Mouse (Mus musculus) heart, adult 2 months (tissue): Measurements from ENCODE around the gene Arhgef28. TPM values are rescaled to one million over a fixed set of nuclear protein-coding genes. Genes with fewer than 3 reads are reported as not detected.

Experiments used
- DNase-seq, 2 experiments: peaks; one replicate each; pipeline ENCODE4 v3.0.0; 2021
- H3K27ac ChIP-seq: fragments of 200-600 bp; 2 replicates; pipeline ENCODE4 v1.8.1; 2022
- H3K27me3 ChIP-seq: fragments of 200-500 bp; 2 replicates; pipeline ENCODE4 v1.6.1; 2012; ENCODE audit warnings: mild to moderate bottlenecking, low read length, inconsistent platforms, mixed read lengths; ENCODE audit not compliant: control insufficient read depth, insufficient read depth
- H3K36me3 ChIP-seq: fragments of 200-500 bp; 2 replicates; pipeline ENCODE4 v1.6.1; 2012; ENCODE audit warnings: low read length, inconsistent platforms; ENCODE audit not compliant: control insufficient read depth, insufficient read depth
- H3K4me1 ChIP-seq: fragments of 200-500 bp; 2 replicates; pipeline ENCODE4 v1.6.1; 2011; ENCODE audit warnings: low read length; ENCODE audit not compliant: control insufficient read depth, insufficient read depth
- H3K4me3 ChIP-seq: fragments of 200-600 bp; 2 replicates; pipeline ENCODE4 v1.8.1; 2022
- H3K79me2 ChIP-seq: fragments of 200-500 bp; replicated peaks from 2 replicates; pipeline ENCODE4 v1.6.1; 2012; ENCODE audit warnings: mild to moderate bottlenecking, inconsistent platforms, low read length, moderate library complexity, mixed read lengths; ENCODE audit not compliant: control insufficient read depth, insufficient read depth
- H3K9ac ChIP-seq: fragments of 200-500 bp; 2 replicates; pipeline ENCODE4 v1.6.1; 2012; ENCODE audit warnings: low read depth, mild to moderate bottlenecking, control low read depth, inconsistent platforms, low read length, mixed read lengths
- CTCF ChIP-seq: fragments of 200-600 bp; IDR thresholded peaks from 2 replicates; pipeline ENCODE4 v1.8.1; 2022; ENCODE audit warnings: antibody characterized with exemption, mild to moderate bottlenecking, moderate library complexity
- EP300 ChIP-seq: fragments of 200-500 bp; IDR thresholded peaks from 2 replicates; pipeline ENCODE4 v1.6.1; 2011; ENCODE audit warnings: low read depth, low read length, control low read depth; ENCODE audit not compliant: insufficient read depth
- POLR2A ChIP-seq: fragments of 200-500 bp; IDR thresholded peaks from 2 replicates; pipeline ENCODE4 v1.6.1; 2011; ENCODE audit warnings: mild to moderate bottlenecking, low read depth, low read length, control low read depth; ENCODE audit not compliant: insufficient read depth
- WGBS: fragments of 180-500 bp; shearing (Covaris S2); methylation state at CpG from one replicate; pipeline ENCODE4 v1.1.7; 2018; 5-methylcytosine and 5-hydroxymethylcytosine counted together
- intact Hi-C: fragments of 180-260 bp; cut with DNase I; formaldehyde crosslinking; loops from one replicate; pipeline ENCODE4 v1.15.1; 2025
- polyA plus RNA-seq: library from polyadenylated mRNA; depleted of rRNA; stranded (reverse); fragments of >200 nt; gene quantifications from 2 replicates; pipeline ENCODE4 v1.2.3, GENCODE M21; 2012
- total RNA-seq, 2 experiments: library from RNA; stranded (reverse); gene quantifications; 2 replicates each; pipeline ENCODE4 v1.2.3; 2021

Arhgef28 gene
- total and polyA plus RNA-seq, 3 experiments: 2.4 to 5.2 (median 4.6) TPM

DNA sequence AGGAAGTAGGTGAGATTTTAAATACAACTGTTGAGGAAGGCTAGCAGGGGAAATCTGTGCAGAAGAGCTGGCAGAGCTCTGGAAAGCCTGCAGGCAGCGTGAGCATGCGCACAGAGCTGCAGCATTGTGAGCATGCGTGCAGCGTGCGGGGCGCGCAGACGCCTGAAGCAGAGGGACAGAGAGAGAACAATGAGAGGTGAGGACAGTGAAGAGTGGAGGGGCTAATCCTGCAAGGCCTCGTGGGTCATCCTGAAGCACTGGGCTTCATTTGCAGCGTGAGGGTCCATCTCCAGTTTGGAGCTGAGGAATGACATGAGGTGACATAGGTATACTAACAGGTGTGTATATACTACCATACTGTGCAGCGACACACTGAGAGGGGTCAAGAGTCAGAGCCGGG, 35.0 kb downstream of the Arhgef28 start:
- DNase-seq: no peak
- no peaks in the 10 kb centered on the region for H3K79me2 ChIP-seq
- WGBS: 94% methylated on average over 12 of the region's 12 CpGs
- H3K4me1 ChIP-seq: peaks cover 1% of the 10 kb centered on the region; the same call in 1 of the 2 replicates
- intact Hi-C loops: no loop called here
- no peak overlapping the region for H3K27ac ChIP-seq
- no peaks in the 10 kb centered on the region for H3K36me3 ChIP-seq
- H3K9ac ChIP-seq: no peak overlapping the region
- H3K27me3 ChIP-seq: no peaks in the 10 kb centered on the region
- no peak overlapping the region for H3K4me3 ChIP-seq
- TF ChIP-seq POLR2A (no peak), CTCF (no peak)

DNA sequence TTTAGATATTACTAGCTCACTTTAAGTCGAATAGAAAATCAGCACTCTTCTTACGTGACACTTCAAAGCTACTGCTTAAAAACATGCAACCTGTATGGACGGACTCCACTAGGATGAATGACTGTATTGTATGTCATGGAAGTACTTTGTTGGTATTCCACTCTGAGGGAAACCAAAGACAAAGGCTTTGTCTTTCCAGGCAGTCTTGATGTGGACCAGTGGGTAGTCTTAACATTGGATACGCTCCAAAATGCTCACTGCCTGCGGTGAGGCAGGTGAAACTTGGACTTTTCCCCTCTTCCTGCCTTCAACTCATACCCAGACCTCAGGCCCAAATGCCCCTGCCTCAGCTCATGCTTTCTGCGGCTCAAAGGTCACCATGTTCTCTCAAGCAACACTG, 41.4 kb downstream of the Arhgef28 start:
- Histone ChIP-seq H3K9ac (no peak overlapping the region), H3K79me2 (no peaks in the 10 kb centered on the region), H3K4me1 (peaks cover 2% of the 10 kb centered on the region; the same call in 1 of the 2 replicates), H3K36me3 (no peaks in the 10 kb centered on the region), H3K4me3 (no peak overlapping the region), H3K27me3 (no peaks in the 10 kb centered on the region), H3K27ac (no peak overlapping the region)
- TF ChIP-seq EP300 (no peak), CTCF (no peak), POLR2A (no peak)
- DNase-seq: no peak
- 70% methylated on average over 6 of the region's 6 CpGs for WGBS
- intact Hi-C loops: no loop called here

DNA sequence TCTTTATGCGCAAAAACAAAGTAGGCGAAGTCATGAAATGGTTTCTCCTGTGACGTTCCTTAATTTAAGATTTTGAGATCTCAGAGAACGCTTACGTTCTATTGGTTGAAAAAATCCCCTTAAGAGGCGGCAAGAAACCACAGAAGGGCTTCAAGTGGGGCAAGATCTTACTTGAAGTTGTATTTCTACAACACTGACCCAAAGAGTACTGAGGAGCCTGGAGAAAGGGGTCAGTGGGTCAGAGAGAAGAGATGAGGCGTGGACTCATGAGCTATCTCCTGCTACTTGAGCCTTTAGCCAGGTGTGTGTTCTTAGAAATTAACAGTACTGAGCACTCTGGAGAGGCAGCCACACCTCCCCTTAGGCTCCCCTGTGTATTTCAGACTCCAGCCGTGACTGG, 44.7 kb downstream of the Arhgef28 start:
- Histone ChIP-seq H3K4me1 (peaks cover 4% of the 10 kb centered on the region), H3K79me2 (no peaks in the 10 kb centered on the region), H3K27ac (no peak overlapping the region), H3K4me3 (no peak overlapping the region), H3K27me3 (no peaks in the 10 kb centered on the region), H3K9ac (no peak overlapping the region), H3K36me3 (no peaks in the 10 kb centered on the region)
- 93% methylated on average over 8 of the region's 8 CpGs for WGBS
- intact Hi-C loops: no loop called here
- TF ChIP-seq POLR2A (no peak), EP300 (no peak), CTCF (no peak)
- no peak for DNase-seq

DNA sequence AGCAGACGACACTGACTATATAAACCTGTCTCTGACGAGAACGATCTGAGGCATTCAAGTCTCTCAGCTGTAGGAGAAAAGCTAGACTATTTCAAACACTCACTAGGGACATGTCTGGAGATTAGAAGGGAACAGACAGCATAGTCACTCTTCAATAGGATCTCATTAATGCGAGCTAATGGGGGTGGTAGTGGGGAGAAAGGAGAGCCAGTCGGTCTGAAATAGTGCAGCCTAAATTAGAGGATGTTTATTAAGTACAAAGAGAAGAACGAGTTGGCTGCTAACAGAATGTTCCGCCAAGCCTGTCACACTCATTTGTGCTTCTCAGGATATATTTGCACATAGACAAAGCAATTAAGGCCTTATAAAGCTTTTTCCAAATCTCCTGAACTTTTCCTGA, 49.6 kb downstream of the Arhgef28 start:
- TF ChIP-seq CTCF (no peak), POLR2A (no peak), EP300 (no peak)
- intact Hi-C loops: no loop called here
- no peak overlapping the region for H3K9ac ChIP-seq
- H3K36me3 ChIP-seq: no peaks in the 10 kb centered on the region
- no peaks in the 10 kb centered on the region for H3K27me3 ChIP-seq
- no peak for DNase-seq
- no peak overlapping the region for H3K27ac ChIP-seq
- no peaks in the 10 kb centered on the region for H3K79me2 ChIP-seq
- peaks cover 5% of the 10 kb centered on the region; the same call in 1 of the 2 replicates for H3K4me1 ChIP-seq
- 73% methylated on average over 7 of the region's 7 CpGs for WGBS
- no peak overlapping the region for H3K4me3 ChIP-seq

DNA sequence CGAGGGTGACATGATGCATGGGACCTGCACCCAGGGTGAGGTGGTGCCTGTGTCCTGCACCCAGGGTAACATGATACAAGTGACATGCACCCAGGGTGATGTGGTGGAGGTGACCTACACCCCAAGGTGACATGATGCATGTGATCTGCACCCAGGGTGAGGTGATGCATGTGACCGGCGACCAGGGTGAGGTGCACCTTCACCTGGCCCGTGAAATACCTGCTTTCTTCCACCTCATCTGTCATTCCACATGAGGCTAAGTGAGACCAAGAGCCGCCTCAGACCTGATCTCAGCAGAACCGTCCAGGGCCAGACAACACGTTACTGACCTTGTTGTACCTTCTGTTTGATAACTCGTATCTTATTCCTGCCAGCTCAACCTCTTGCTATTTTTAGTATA, 53.5 kb downstream of the Arhgef28 start:
- TF ChIP-seq CTCF (no peak), POLR2A (no peak), EP300 (no peak)
- Histone ChIP-seq H3K79me2 (no peaks in the 10 kb centered on the region), H3K4me3 (no peak overlapping the region), H3K36me3 (peaks cover 2% of the 10 kb centered on the region; the same call in 1 of the 2 replicates), H3K9ac (no peak overlapping the region), H3K27me3 (no peaks in the 10 kb centered on the region), H3K4me1 (peaks cover 3% of the 10 kb centered on the region; the same call in 1 of the 2 replicates), H3K27ac (no peak overlapping the region)
- WGBS: 69% methylated on average over 8 of the region's 8 CpGs
- intact Hi-C loops: no loop called here
- no peak for DNase-seq

DNA sequence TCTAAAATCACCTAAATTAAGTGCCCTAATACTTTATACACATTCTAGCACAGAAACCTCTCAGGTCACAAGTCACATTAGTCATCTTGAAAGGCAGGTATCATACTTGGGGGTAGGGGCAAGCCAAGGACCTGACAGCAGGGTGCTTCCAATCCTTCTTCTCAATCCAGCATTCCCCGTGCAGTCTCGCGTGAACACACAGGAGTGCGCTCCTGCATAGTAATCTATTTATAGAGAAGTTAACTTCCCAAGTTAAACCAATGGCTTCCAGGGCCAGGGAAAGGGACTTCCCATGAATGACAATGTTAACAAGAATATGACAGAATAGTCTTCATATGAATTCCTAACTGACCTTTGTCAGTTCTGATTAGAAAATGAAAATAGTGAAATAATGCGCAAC, 58.7 kb downstream of the Arhgef28 start:
- Histone ChIP-seq H3K4me1 (peaks cover under 1% of the 10 kb centered on the region; the same call in 1 of the 2 replicates), H3K4me3 (no peak overlapping the region), H3K9ac (no peak overlapping the region), H3K79me2 (no peaks in the 10 kb centered on the region), H3K27ac (no peak overlapping the region), H3K36me3 (peaks cover 2% of the 10 kb centered on the region; the same call in 1 of the 2 replicates), H3K27me3 (no peaks in the 10 kb centered on the region)
- no peak for DNase-seq
- TF ChIP-seq POLR2A: no peak
- no peak for TF ChIP-seq CTCF
- TF ChIP-seq EP300: no peak
- 74% methylated on average over 5 of the region's 5 CpGs for WGBS
- intact Hi-C loops: no loop called here
